Mouse (Mus musculus) stomach, postnatal 0 days (tissue): ENCODE results near the gene Dbp. TPM values are rescaled to one million over a fixed set of nuclear protein-coding genes. Genes with fewer than 3 reads are reported as not detected.
A peak's percentile ranks its signal among the peaks of the same experiment; 100 is the strongest.

Source experiments
- ATAC-seq: fragments of 200-750 bp; cut with Nextera tagmentation; 2 replicates; pipeline ENCODE4 v1.8.0; 2017; ENCODE audit not compliant: low FRiP score, low TSS enrichment
- DNase-seq: peaks from one replicate; pipeline ENCODE4 v3.0.0-alpha.2; 2016; ENCODE audit warnings: low spot score
- H3K27ac ChIP-seq: fragments of 300-500 bp; sonication (generic); replicated peaks from 2 replicates; pipeline ENCODE4 v1.5.1; 2014; ENCODE audit warnings: mild to moderate bottlenecking, control low read depth
- H3K27me3 ChIP-seq: fragments of 300-500 bp; sonication (generic); 2 replicates; pipeline ENCODE4 v1.6.1; 2014; ENCODE audit warnings: low read length; ENCODE audit not compliant: control insufficient read depth, insufficient read depth
- H3K36me3 ChIP-seq: fragments of 300-500 bp; sonication (generic); 2 replicates; pipeline ENCODE4 v1.6.1; 2014; ENCODE audit warnings: low read length, mixed read lengths; ENCODE audit not compliant: control insufficient read depth, insufficient read depth
- H3K4me1 ChIP-seq: fragments of 300-500 bp; sonication (generic); replicated peaks from 2 replicates; pipeline ENCODE4 v1.6.1; 2014; ENCODE audit warnings: antibody characterized with exemption; ENCODE audit not compliant: control insufficient read depth, insufficient read depth
- H3K4me2 ChIP-seq: fragments of 300-500 bp; sonication (generic); replicated peaks from 2 replicates; pipeline ENCODE4 v1.6.1; 2014; ENCODE audit warnings: low read depth, mild to moderate bottlenecking, control low read depth, moderate library complexity
- H3K4me3 ChIP-seq: fragments of 300-500 bp; sonication (generic); 2 replicates; pipeline ENCODE4 v1.5.1; 2014; ENCODE audit warnings: low read depth, low read length, control low read depth
- H3K9ac ChIP-seq: fragments of 300-500 bp; sonication (generic); 2 replicates; pipeline ENCODE4 v1.6.1; 2014; ENCODE audit warnings: mild to moderate bottlenecking, low read length, control low read depth, mixed read lengths
- H3K9me3 ChIP-seq: fragments of 300-500 bp; sonication (generic); 2 replicates; pipeline ENCODE4 v1.6.1; 2016; ENCODE audit warnings: low read length; ENCODE audit not compliant: control insufficient read depth
- CTCF ChIP-seq: IDR thresholded peaks from 2 replicates; pipeline ENCODE4 v1.5.1; 2016; ENCODE audit warnings: antibody characterized with exemption, low read depth, mild to moderate bottlenecking, moderate library complexity
- EP300 ChIP-seq: optimal IDR thresholded peaks from 2 replicates; pipeline ENCODE3; 2016; ENCODE audit warnings: antibody characterized with exemption
- WGBS: fragments of 180-500 bp; shearing (Covaris S2); extraction: QIAGEN DNeasy Blood & Tissue Kit; methylation state at CpG from one replicate; pipeline ENCODE4 v1.1.7; 2014; 5-methylcytosine and 5-hydroxymethylcytosine counted together
- polyA plus RNA-seq: library from polyadenylated mRNA; unstranded; fragments of >200 nt; fragmentation: Nextera tagmentation; extraction: Ambion mirVana; gene quantifications from 2 replicates; pipeline ENCODE4 v1.2.1, GENCODE M21; 2015

The Dbp gene
- polyA plus RNA-seq, 1 experiment from 2014 or later, result 8.8 TPM

- H3K4me1 ChIP-seq, result peaks cover 6% of the 10 kb centered on the region; the same call in 1 of the 2 replicates
- TF ChIP-seq CTCF, result no peak
- TF ChIP-seq EP300, result no peak
- H3K4me3 ChIP-seq, result peak within 1 kb of the TSS; percentile 40
- DNase-seq, result no peak
- no peak for ATAC-seq
- H3K36me3 ChIP-seq, result no peaks in the 10 kb centered on the region
- H3K4me2 ChIP-seq, result peak within 1 kb of the TSS; percentile 61
- no peak within 1 kb of the TSS for H3K27ac ChIP-seq
- no peaks in the 10 kb centered on the region for H3K27me3 ChIP-seq
- H3K9me3 ChIP-seq, result no peaks in the 10 kb centered on the region
- peak within 1 kb of the TSS; percentile 55 for H3K9ac ChIP-seq
- WGBS, result 2% methylated on average over 36 of the region's 36 CpGs
These were observed 5.3 kb upstream of the Dbp start, which contains the start of gene Car11 for GRCm38 (mm10) chr7:45699523-45700141. Car11 (plus strand) TSS chr7:45699843.

- Histone ChIP-seq H3K9ac (peak overlapping the region; percentile 55; the same call in 1 of the 2 replicates), H3K27ac (no peak overlapping the region), H3K27me3 (no peaks in the 10 kb centered on the region), H3K36me3 (no peaks in the 10 kb centered on the region), H3K4me1 (peaks cover 6% of the 10 kb centered on the region; the same call in 1 of the 2 replicates), H3K9me3 (no peaks in the 10 kb centered on the region), H3K4me2 (peak overlapping the region; percentile 61), H3K4me3 (peak overlapping the region; percentile 40)
- TF ChIP-seq CTCF, result no peak
- no peak for TF ChIP-seq EP300
- DNase-seq (peak; percentile 72), ATAC-seq (no peak; the same call in 1 of the 2 replicates)
- WGBS, result 2% methylated on average over 20 of the region's 20 CpGs
These were observed 4.4 kb upstream of the Dbp start for GRCm38 (mm10) chr7:45700301-45701015.

- Histone ChIP-seq H3K4me2 (peak overlapping the region; percentile 61), H3K27ac (no peak overlapping the region; the same call in 1 of the 2 replicates), H3K9me3 (no peaks in the 10 kb centered on the region), H3K9ac (peak overlapping the region; percentile 28; the same call in 1 of the 2 replicates), H3K4me3 (peak overlapping the region; percentile 18; the same call in 1 of the 2 replicates), H3K27me3 (no peaks in the 10 kb centered on the region), H3K4me1 (peaks cover 7% of the 10 kb centered on the region; the same call in 1 of the 2 replicates), H3K36me3 (no peaks in the 10 kb centered on the region)
- DNase-seq (no peak), ATAC-seq (no peak)
- WGBS, result 32% methylated on average over 11 of the region's 11 CpGs
- TF ChIP-seq EP300, result no peak
- no peak for TF ChIP-seq CTCF
These were observed 3.8 kb upstream of the Dbp start for GRCm38 (mm10) chr7:45701072-45701471.

- Histone ChIP-seq H3K9me3 (no peaks in the 10 kb centered on the region), H3K4me1 (peaks cover 8% of the 10 kb centered on the region; the same call in 1 of the 2 replicates), H3K27me3 (no peaks in the 10 kb centered on the region), H3K36me3 (no peaks in the 10 kb centered on the region), H3K4me3 (no peak overlapping the region), H3K9ac (no peak overlapping the region), H3K27ac (no peak overlapping the region), H3K4me2 (no peak overlapping the region)
- TF ChIP-seq EP300, result no peak
- no peak for TF ChIP-seq CTCF
- ATAC-seq (no peak), DNase-seq (no peak)
- WGBS, result 88% methylated on average over 11 of the region's 11 CpGs
These were observed 3.3 kb upstream of the Dbp start for GRCm38 (mm10) chr7:45701607-45702006.

- Histone ChIP-seq H3K4me3 (no peak overlapping the region), H3K36me3 (no peaks in the 10 kb centered on the region), H3K9ac (no peak overlapping the region), H3K9me3 (no peaks in the 10 kb centered on the region), H3K4me2 (no peak overlapping the region), H3K27me3 (no peaks in the 10 kb centered on the region), H3K27ac (no peak overlapping the region), H3K4me1 (peaks cover 8% of the 10 kb centered on the region; the same call in 1 of the 2 replicates)
- no peak for ATAC-seq
- no peak for DNase-seq
- WGBS, result 94% methylated on average over 11 of the region's 11 CpGs
- no peak for TF ChIP-seq EP300
- no peak for TF ChIP-seq CTCF
These were observed 2.6 kb upstream of the Dbp start for GRCm38 (mm10) chr7:45702316-45702715.
